Mouse (Mus musculus): ENCODE results near the gene a.
A peak's percentile ranks its signal among the peaks of the same experiment; 100 is the strongest.
"Not testable (repeated sequence)": the region's sequence is repeated elsewhere in the genome, so short reads cannot be mapped to it uniquely, and the experiment has no call there.

The a gene

DNA sequence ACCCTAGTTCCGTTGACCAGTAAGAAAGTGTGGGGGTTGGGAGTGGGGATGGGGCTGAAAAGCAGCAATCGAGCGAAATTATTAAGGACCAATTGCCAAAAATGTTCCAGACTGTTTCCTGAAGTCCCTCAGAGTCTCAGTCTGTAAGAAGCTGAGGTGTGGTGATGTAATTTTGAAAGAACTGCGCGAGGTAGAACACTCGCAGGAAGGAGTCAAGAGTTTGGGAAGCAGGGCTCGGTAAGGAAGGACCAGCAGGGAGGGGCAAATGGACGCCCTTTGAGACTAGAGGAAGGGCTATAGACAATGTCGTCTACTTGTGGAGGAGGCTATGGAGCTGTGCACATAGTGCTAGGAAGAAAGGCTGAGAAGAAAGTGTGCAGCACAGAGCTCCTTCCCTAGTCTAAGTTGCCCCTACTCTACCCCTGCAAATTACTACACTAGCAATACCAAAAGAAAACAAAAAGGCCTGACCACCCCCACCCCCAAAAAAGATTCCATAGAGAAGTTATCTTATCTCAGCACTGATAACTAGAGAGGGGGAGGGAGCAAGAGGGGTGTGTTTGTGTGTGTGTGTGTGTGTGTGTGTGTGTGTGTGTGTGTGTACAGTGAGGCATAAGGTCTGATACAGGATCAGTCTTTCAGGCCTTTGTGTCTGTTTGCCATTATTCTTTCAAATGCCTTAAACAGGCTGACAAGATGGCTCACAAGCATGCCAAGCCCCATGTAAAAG is 260.6 kb downstream of the a start:
- DNase-seq (ENCODE audit: extremely low read depth, low read depth), result no peak

DNA sequence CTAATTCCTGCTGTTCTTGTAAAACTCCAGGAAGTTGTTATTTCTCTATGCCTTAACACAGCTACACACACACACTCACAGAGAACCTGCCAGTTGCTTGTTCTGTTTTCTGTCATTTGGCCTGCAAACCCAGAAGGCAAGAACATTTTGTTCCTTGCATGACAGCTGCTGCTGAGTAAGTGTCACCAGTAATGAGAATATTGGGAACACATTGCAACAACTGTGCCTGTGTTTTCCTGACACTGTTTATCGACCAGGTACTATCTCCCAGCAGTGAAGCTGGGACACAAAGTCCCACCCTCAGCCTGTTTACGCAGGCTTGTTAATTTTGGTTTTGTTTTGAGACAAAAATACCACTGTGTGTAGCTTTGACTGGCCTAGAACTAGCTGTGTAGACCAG is 261.5 kb downstream of the a start:
- DNase-seq (ENCODE audit: extremely low read depth, low read depth), result no peak

DNA sequence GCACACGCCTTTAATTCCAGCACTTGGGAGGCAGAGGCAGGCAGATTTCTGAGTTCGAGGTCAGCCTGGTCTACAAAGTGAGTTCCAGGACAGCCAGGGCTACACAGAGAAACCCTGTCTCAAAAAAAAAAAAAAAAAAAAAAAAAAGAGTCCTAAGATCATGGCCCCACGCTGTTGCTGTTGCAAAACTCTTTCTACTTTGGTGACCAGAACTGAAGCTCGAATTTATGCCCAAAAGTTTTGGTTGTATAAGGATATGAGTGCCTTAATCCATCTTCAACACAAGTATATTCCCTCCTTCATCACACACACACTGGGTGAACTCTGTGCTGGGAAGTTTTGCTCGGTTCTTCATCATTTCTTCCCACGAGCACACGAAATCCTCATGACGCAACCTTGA is 262.3 kb downstream of the a start:
- not testable (repeated sequence) for DNase-seq (ENCODE audit: extremely low read depth, low read depth)

DNA sequence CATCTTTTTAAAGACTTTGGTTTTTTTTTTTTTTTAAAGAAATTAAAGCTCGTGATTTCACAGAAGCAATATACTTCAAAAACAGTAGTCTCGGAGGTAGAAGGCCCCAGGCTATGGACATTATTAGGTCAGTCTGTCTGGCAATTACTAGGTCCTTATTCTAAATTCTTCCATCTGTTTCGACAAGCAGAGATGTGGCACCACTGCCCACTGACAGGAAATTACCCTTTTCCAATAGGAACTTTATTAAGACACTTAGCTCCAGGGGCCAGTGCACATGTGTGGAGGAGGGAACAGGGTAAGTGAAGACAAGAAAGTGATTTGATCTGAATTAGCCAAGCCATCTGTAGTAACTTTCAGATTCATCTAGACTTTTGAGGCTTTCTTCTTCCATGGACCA is 263.5 kb downstream of the a start:
- DNase-seq (ENCODE audit: extremely low read depth, low read depth), result no peak

DNA sequence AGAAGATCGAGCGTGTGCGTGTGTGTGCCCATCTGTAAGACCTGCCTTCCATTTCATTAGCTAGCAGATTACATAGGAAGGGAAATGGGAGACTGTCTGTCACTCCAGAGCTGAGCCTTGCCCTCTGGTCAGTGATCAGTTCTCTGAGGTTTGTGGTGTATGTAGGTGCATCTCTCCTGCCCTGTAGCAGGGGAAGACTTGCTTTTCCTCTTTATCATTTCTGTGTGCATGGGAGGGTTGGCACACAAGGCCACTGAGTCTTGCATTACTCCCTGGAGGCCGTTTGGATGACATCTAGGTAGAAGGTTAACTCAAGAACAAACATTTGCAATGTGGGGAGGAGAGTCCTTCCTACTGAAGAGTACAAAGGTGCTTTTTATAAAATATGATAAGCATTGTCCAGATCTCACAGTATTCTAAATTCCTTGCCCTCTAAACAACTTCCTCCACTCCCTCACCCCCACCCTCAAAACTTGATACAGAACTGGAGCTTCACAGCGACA is 264.9 kb downstream of the a start:
- DNase-seq (ENCODE audit: extremely low read depth, low read depth), result no peak

DNA sequence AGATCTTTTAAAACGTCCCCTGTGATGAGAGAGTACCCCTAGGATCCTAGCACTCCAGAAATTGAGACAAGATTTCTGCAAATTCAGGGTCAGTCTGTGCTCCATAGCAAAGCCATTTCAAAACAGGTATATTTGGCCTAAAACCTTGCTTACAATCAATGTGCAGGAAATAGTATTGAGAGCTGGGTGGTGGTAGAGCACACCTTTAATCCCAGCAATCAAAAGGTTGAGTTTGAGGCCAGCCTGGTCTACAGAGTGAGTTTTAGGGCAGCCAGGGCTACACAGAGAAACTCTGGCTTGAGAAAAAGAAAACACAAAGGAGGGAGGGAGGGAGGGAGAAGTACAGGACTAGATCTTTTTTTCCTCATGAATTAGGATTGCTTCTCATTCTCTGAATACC is 266.2 kb downstream of the a start:
- DNase-seq (ENCODE audit: extremely low read depth, low read depth), result no peak

DNA sequence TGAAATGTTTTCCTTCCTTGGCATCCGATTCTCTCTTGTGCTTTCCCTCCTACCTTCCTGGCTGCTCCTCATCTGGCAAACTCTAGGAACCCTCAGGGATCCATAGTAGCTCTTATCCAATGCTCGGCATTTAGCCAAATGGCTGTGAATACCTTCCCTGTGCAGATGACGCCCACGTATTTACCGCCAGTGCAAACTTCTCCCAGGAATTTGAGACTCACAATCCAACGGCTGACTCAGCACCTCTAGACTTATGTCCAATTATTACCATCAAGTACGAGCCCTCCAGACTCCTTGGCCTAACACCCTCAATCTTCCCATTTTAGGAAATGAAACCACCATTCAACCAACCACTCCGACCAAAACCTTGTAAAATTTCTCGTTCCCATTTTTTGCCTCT is 279.8 kb downstream of the a start:
- no peak for DNase-seq (ENCODE audit: extremely low read depth, low read depth)

DNA sequence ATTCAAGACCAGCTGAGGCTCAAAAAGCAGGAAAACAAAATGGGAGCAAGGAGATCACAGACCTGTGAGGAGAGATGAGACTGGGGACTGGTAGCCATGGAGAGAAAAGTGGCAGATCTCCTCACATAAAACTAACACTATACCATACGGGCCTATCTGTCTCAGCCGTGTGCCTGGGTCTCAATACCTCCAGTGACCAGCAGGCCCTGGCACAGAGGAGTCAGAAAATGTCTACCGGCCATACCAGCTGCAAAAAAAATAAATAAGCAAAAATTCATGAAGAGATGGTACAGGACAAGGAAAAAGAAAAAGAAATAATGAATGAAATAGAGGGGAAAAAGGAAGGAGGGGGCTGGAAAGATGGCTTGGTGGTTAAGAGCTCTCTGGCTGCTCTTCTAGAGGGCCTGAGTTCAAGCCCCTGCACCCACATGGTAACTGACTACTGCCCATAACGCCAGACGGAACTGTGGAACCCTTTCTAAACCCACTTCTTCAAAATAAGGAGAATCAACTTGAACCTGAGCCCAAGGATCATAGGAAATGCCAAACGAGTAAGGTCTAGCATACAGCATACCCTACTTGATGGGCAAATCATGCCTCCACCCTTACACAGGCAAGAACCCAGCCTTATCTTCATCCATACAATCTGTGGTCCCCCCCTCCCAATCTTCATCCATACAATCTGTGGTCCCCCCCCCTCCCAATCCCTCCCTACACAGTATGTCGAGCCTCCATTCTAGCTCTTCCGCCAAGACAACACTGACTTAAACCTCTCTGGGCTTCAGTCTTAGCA is 281.3 kb downstream of the a start:
- DNase-seq (ENCODE audit: extremely low read depth, low read depth), result no peak

DNA sequence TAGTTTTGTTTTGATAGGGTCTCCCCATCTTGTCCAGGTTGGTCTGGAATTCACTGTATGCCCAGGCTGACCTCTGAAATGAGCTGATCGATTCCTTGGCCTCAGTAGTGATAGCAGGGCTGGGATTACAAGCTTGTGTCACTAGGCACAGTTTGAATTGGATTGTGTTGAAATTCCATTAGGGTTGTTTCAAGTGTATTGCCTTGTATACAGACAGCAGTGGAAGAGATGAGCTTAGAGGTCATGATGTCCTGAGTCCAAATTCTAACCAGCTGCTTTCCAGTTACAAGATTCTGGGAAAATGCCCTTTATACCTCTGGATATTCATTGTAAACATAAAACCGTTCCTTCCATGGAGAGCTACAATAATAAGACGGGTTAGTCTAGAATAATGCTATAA is 282.1 kb downstream of the a start:
- DNase-seq (ENCODE audit: extremely low read depth, low read depth), result no peak

DNA sequence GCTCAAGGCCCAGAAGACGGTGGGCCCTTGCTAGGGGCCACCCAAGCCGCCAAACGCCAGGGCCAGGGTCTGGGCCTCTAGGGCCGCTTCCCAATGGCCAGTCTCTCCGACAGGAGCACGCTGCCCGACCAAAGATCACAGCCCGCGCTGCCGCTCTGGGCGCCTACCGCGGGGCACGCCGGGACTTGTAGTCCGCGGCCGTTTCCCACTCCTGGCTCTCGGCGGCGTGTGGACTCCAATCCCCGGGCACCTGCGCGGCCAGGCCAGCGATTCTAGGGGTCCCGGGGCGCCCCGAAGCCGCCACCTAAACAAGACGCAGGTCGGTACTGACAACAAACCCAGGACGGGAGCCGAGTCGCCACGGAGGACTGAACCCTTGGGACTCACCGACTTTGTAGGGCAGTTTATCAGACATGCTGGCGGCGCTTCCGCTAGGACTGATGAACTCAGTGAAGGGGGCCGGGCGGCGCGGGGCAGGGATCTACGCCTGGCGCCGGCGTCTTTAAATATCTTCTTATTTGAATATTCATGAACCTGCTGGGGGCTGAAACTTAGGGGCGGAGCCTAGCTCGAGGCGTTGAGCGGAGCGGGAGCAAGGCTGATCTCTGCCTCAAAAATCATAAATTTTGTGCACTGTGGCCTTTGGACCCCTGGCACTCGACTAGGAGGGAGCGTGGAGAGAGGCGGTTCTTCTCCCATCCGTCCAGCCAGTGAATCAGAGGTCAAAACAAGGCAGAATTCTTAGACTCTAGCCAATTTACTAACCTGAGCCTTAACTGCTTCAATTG is 283.0 kb downstream of the a start, which contains the start of gene Ahcy:
Ahcy (minus strand) TSS at position 520 of the 788 bp plus-strand sequence.
- peak; percentile 77 for DNase-seq (ENCODE audit: extremely low read depth, low read depth)

DNA sequence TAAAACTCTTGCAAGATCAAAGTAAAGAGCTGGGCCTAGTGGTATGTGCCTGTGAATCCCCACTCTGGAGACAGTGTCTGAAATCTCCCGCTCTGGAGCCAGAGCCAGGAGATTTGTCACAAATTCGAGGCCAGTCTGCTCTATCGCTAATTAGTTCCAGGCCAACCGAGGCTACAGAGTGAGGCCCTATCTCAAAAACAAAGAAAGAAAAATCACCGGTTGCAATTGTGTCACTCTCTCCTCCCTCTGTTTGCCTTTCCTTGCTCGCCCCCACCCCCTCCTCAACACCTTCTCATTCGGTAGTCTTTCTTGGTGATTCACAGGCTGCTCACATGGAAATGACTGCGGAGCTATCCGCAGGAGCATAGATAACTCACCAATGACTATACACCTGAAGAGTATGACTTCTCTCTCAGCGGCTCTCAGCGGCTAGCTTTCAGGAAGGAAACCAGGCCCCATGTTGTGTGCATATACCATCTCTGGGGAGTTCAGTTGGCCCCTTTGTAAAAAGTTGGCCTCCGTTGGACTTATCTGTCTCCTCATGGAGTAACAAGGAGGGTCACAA is 283.6 kb downstream of the a start:
- DNase-seq (ENCODE audit: extremely low read depth, low read depth), result no peak

DNA sequence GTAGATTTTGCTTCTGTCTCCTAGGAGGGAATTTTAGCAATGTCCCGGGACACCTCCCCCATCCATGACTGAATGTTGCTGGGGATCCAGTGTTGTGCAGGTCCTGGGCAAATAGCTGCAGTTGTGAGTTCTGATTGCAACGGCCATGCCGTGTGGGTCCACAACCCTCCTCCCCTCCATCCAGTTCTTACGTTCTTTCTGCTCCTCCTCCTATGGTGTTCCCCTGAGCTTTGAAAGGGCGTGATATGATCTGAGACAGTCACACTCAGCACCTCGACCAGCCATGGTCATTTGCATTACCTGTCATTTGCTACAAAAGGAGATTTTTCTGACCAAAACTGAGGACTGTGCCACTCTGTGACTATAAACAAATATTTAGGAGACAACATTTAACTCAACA is 284.4 kb downstream of the a start:
- DNase-seq (ENCODE audit: extremely low read depth, low read depth), result no peak

DNA sequence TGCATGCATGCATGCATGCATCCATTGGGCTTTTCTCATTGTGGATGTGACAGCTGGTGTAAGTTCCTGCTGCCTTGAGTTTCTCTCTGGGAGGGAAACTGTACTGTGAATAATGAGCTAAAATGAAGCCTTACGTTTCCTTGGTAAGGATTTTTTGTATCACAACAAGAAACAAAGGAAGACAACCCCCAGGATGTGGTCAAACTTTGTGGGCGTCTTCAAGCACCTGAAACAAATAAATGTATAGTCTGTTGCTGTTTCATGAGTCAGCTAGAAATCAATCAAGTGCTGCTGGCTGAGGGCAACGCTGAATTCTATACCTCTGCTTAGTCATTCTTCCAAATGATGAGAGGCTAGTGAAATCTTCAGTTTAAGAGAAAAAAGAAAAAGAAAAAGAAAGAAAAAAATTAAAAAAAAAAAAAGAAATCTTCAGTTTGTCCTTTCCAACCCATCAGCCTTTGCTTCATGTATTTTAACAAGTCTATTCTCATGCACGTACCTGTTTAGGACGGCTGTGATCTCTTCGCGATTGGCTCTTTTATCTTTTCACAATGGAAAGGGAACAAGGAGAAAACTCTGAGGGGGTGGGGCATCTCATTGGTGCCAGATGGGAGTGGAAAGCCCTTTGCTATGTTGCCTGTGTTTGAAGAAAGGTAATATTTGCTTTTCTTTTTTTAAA is 288.4 kb downstream of the a start:
- no peak for DNase-seq (ENCODE audit: extremely low read depth, low read depth)

DNA sequence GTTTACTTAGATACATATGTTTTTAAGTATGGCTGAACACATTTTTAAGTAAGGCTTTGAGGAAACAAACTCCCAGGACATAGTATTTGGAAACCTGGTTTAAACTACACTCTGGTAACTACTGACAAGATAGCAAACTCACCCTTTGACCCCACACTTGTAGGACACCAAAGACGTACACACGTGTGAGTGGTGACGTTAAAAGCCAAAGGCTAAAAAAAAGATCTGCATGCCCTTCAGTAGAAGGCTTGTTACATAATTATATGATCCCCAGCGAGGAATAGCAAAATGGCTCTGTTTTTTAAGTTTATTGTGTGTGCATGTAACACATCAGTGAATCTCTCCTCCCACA is 289.0 kb downstream of the a start:
- DNase-seq (ENCODE audit: extremely low read depth, low read depth), result no peak

DNA sequence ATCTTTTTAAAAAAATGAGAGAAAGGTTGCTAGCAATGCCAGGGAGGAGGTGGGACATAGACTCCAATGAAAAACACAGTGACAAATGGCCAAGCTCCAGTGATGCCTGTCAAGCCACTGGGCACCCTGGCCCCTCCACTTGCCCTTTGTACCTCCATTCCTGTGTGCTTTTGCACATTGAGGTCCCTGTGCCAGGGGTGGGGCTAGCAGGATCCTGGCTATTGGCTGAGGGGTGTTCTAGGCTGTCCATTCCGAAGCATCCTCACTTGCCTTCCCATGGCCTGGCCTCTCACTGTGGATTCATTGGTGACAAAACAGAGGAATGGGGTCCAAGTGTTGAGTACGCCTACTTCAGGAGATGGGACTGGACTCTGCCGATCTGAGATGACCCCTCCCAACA is 289.9 kb downstream of the a start:
- DNase-seq (ENCODE audit: extremely low read depth, low read depth), result no peak

DNA sequence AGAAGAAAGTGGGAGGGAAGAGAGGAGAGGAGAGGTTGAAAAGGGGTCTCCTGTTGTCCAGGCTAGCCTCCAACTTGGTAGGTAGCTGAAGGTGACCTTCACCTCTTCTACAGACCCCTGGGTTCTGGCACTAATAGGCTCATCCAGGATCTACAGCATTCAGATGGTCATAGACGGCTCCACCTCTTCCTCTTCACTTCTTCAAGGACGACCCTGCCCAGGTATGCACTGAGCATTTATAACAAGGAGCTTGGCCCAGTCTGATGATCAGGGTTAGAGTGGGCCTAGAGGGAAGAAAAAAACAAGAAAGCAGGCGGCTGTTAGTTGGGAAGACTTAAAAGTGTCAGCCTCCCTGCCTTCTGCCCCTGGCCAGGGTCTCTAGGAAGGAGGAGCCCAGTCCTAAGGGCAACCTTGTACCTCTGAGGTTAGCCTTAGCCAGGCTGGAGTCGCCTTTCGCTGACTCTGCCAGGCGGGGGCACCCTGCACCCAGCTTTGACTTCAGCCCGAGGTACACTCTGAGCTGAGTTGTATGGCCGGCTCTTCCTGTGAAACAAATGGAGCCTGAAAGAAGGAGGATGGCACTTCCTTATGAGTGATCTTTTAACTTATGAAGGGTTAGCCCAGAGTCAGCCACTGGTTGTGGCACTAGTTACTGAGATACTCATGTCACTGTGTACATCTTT is 291.1 kb downstream of the a start:
- DNase-seq (ENCODE audit: extremely low read depth, low read depth), result no peak

DNA sequence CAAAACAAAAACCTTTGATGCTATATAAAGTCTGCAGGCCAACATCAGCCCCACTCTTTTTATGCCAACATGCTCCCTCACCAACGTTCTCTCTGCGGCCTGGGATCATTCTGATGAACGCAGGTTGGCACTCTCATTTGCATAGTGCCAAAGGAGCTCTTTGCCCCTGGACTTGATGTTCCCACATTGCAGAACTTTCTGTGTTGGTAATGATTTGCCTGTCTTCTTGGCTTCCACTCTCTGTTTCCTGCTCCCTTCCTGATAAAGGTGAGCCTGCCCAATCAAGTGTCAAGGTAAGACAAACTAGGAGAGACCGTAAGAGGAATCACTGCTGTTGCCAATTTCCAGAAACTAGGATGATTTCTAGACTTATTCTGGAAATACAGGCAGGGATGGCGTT is 293.3 kb downstream of the a start:
- DNase-seq (ENCODE audit: extremely low read depth, low read depth), result no peak

DNA sequence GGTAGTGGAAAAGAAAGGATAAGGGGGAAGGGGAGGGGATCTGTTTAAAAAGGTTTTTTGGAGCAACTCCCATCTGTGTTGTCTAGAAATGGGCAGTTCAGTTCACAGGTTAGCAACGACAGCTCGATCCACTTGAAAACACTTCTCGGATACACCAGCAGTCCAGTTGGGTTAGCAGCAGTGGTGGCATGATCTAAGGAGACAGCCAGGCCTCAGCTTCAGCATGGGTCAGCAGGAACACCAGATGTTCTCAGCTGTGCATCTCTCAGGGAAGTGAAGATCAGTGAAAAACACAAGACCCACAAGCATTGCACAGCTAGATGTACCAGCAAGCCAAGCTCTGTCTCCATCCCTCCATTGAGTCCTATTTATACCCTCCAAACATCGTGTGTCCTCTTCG is 295.1 kb downstream of the a start:
- no peak for DNase-seq (ENCODE audit: extremely low read depth, low read depth)

DNA sequence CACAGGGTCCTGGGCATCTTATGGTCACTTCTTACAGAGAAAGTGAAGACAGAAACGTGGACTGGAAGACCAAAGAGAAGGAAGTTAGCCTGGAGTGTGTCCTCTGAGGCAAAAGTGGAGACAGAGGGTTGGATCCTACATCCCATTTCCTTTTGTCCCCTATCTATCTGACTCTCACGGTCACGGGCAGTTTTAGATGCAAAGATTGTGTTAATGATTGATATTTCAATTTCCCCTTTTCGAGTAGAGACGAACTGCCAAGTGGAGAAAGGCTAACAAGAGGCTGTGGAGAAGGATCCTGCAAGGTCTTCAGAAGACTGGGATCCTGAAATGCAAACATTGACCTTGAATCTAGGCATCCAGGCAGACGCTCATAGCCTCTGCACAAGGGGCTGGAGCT is 297.1 kb downstream of the a start:
- DNase-seq (ENCODE audit: extremely low read depth, low read depth), result no peak

DNA sequence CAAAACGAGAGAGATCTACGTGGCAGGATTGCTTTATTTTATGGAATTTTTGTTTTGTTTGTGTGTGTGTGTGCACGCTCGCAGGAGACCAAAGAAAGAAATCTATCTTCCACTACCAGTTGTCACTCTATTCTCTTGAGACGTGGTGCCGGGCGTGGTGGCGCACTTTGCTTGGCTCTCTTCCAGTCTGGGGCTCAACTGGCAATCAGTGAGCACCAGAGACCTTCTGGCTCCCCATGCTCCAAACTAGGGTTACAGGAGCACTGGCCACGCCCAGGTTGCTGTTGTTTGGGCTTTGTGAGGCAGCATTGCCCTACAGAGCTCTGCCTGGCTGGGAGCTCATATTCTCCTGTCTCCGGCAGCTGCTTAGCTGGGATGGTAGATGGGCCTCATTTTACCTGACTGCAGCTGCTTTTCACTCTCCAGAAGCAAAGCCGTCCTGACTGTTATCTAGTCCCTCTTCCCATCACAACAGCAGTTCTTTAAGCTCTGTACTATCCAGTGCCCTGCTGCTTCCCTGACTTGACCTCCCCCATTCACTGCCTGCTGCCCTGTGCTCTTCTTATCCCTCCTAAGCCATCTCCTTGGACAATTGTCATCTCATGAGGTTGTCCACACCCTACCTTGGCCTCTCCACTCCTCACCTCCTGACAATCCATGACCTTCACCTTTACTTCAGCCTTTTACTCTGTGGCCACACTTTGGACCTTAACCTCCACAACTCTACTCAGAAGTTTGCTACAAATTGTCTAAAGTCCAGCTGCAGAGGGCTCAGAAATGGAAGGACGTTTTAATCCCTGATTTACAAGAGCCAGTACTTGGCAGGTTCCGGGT is 299.9 kb downstream of the a start:
- DNase-seq (ENCODE audit: extremely low read depth, low read depth), result peak; percentile 83

Data from MEL-GATA-1-ER (cell line).